Mouse (Mus musculus): ENCODE results near the gene Clcf1.
A peak's percentile ranks its signal among the peaks of the same experiment; 100 is the strongest.

Gene Clcf1

GRCm38 (mm10) chr19:4257216-4257896 lies 43.3 kb downstream of the Clcf1 start:
- peak; percentile 95 for DNase-seq

GRCm38 (mm10) chr19:4257897-4258252 lies 43.8 kb downstream of the Clcf1 start:
- DNase-seq: no peak

GRCm38 (mm10) chr19:4261038-4261698 lies 47.1 kb downstream of the Clcf1 start:
- peak; percentile 75 for DNase-seq

GRCm38 (mm10) chr19:4262756-4263155 lies 48.7 kb downstream of the Clcf1 start:
- DNase-seq: peak; percentile 11

GRCm38 (mm10) chr19:4263702-4264101 lies 49.7 kb downstream of the Clcf1 start:
- peak; percentile 27 for DNase-seq

GRCm38 (mm10) chr19:4264171-4264780 lies 50.2 kb downstream of the Clcf1 start:
- no peak for DNase-seq

- DNase-seq: peak; percentile 42
These were observed 51.9 kb downstream of the Clcf1 start for GRCm38 (mm10) chr19:4265956-4266355.

- DNase-seq: peak; percentile 77
These were observed 54.7 kb downstream of the Clcf1 start, which contains the start of gene Ssh3 for GRCm38 (mm10) chr19:4268566-4269361. Ssh3 (minus strand) TSS chr19:4269180.

- no peak for DNase-seq
These were observed 56.1 kb downstream of the Clcf1 start for GRCm38 (mm10) chr19:4270187-4270586.

GRCm38 (mm10) chr19:4270972-4271371 lies 56.9 kb downstream of the Clcf1 start:
- DNase-seq: no peak

Data from thymus, postnatal 4 days (tissue).